Mouse (Mus musculus) liver, embryonic 12.5 days (tissue): ENCODE data around the gene Susd1. TPM values are rescaled to one million over a fixed set of nuclear protein-coding genes. Genes with fewer than 3 reads are reported as not detected.
A peak's percentile ranks its signal among the peaks of the same experiment; 100 is the strongest.

Experiments
- ATAC-seq: fragments of 200-750 bp; cut with Nextera tagmentation; 2 replicates; pipeline ENCODE4 v1.8.0; 2017; ENCODE audit warnings: moderate number of reproducible peaks, mild to moderate bottlenecking, moderate library complexity
- H3K27ac ChIP-seq: fragments of 300-500 bp; sonication (generic); 2 replicates; pipeline ENCODE4 v1.5.1; 2016; ENCODE audit warnings: mild to moderate bottlenecking
- H3K27me3 ChIP-seq: fragments of 300-500 bp; sonication (generic); replicated peaks from 2 replicates; pipeline ENCODE4 v1.6.1; 2016; ENCODE audit warnings: mild to moderate bottlenecking, moderate library complexity
- H3K36me3 ChIP-seq: fragments of 300-500 bp; sonication (generic); 2 replicates; pipeline ENCODE4 v1.6.1; 2016; ENCODE audit warnings: mild to moderate bottlenecking, moderate library complexity
- H3K4me1 ChIP-seq: fragments of 300-500 bp; sonication (generic); 2 replicates; pipeline ENCODE4 v1.6.1; 2016
- H3K4me2 ChIP-seq: fragments of 300-500 bp; sonication (generic); 2 replicates; pipeline ENCODE4 v1.6.1; 2016; ENCODE audit warnings: mild to moderate bottlenecking, moderate library complexity
- H3K4me3 ChIP-seq: fragments of 300-500 bp; sonication (generic); 2 replicates; pipeline ENCODE4 v1.5.1; 2016; ENCODE audit warnings: mild to moderate bottlenecking, moderate library complexity
- H3K9ac ChIP-seq: fragments of 300-500 bp; sonication (generic); 2 replicates; pipeline ENCODE4 v1.6.1; 2016; ENCODE audit warnings: mild to moderate bottlenecking, moderate library complexity
- H3K9me3 ChIP-seq: fragments of 300-500 bp; sonication (generic); replicated peaks from 2 replicates; pipeline ENCODE4 v1.6.1; 2016; ENCODE audit warnings: mild to moderate bottlenecking, moderate library complexity
- whole genome bisulfite sequencing: fragments of 180-500 bp; shearing (Covaris S2); methylation state at CpG from one replicate; pipeline ENCODE4 v1.1.7; 2016; ENCODE audit not compliant: insufficient replicate concordance; 5-methylcytosine and 5-hydroxymethylcytosine counted together
- polyA plus RNA-seq: library from polyadenylated mRNA; unstranded; fragments of >200 nt; fragmentation: Nextera tagmentation; extraction: Ambion mirVana; gene quantifications from 2 replicates; pipeline ENCODE4 v1.2.1, GENCODE M21; 2016

Gene Susd1
- polyA plus RNA-seq, 1 experiment from 2014 or later, result 16.1 TPM

DNA sequence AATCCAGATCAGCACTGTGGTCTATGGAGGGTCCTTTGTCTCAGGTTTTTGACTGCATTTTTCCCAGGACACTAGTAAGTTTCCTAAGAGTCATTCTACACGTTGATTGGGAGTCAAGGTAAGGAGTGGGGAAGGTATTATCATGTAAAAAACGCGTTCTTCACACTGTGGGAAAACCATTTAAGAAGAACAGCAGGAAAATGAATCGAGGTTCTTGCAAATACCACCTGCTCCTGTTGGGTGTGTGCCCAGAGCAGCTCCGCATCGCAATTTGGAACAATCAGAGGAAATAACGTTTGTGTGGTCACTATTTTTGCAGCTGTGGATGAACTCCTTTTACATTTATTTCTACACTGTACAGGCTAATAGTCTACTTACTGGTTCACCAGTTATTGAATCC lies 125.5 kb downstream of the Susd1 start:
- no peak overlapping the region for H3K9ac ChIP-seq
- H3K9me3 ChIP-seq, result no peaks in the 10 kb centered on the region
- no peak for ATAC-seq
- no peaks in the 10 kb centered on the region for H3K27me3 ChIP-seq
- no peak overlapping the region for H3K4me2 ChIP-seq
- WGBS, result 72% methylated on average over 7 of the region's 7 CpGs
- H3K36me3 ChIP-seq, result peaks cover 37% of the 10 kb centered on the region
- H3K27ac ChIP-seq, result no peak overlapping the region
- H3K4me3 ChIP-seq, result no peak overlapping the region
- no peaks in the 10 kb centered on the region for H3K4me1 ChIP-seq

DNA sequence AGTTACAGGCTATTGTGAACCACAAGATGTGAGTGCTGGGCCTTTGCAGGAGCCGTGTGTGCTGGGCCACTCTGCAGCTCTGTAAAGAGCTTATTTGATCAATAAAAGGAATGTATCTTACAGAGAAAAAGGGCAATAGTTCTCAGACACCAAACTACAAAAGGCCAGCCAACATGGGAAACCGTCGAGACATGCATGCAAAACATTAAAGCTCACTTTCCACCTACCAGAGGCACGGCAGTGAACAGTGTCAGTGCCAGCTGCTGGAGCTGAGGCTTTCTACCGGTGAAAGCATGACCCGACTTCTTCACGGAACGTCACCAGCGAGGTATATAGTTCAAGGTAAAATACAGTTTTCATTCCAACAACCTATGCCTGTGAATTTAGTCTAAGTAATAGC lies 127.8 kb downstream of the Susd1 start:
- no peak for ATAC-seq
- Histone ChIP-seq H3K4me2 (no peak overlapping the region), H3K27me3 (no peaks in the 10 kb centered on the region), H3K9ac (no peak overlapping the region), H3K9me3 (no peaks in the 10 kb centered on the region), H3K27ac (no peak overlapping the region), H3K4me1 (peaks cover 4% of the 10 kb centered on the region; the same call in 1 of the 2 replicates), H3K4me3 (no peak overlapping the region), H3K36me3 (peaks cover 25% of the 10 kb centered on the region)
- WGBS, result 86% methylated on average over 9 of the region's 9 CpGs

DNA sequence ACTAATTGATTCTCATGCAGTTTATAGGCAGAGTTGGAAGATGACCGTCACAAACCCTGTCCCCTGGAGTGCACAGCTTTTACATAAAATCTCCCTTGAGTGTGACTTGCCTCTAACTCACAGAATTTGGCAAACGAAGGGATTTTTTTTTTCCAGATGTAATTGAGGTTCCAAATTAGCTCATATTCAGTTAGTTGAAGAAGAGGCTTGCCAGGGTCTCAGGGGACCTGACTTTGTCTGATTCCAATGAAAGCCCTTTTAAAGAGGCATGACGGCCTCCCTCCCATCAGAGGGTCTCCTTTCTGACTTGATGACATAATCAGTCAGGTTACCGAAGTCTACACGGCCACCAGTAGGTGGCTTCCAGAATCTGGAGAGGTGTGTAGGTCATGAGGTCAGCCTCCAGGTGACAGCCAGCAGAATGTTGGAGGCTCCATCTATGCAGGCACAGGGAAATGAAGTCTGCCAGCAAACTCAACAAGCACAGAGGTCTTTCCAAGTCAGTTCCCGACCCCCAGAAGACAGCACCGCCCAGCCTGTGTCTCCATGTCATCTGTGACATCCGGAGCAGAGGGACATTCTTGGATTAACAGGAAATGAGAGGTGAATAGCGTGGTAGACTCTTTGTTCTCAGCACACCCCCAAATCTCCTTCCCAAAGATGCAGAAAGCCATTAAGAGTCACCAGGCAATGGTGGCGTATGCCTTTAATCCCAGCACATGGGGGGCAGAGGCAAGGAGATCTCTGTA lies 130.4 kb downstream of the Susd1 start:
- no peaks in the 10 kb centered on the region for H3K27me3 ChIP-seq
- H3K27ac ChIP-seq, result no peak overlapping the region
- no peak for ATAC-seq
- H3K9me3 ChIP-seq, result no peaks in the 10 kb centered on the region
- no peak overlapping the region for H3K4me3 ChIP-seq
- no peak overlapping the region for H3K4me2 ChIP-seq
- WGBS, result 83% methylated on average over 10 of the region's 10 CpGs
- H3K9ac ChIP-seq, result no peak overlapping the region
- H3K4me1 ChIP-seq, result peaks cover 4% of the 10 kb centered on the region; the same call in 1 of the 2 replicates
- H3K36me3 ChIP-seq, result peaks cover 12% of the 10 kb centered on the region; the same call in 1 of the 2 replicates

DNA sequence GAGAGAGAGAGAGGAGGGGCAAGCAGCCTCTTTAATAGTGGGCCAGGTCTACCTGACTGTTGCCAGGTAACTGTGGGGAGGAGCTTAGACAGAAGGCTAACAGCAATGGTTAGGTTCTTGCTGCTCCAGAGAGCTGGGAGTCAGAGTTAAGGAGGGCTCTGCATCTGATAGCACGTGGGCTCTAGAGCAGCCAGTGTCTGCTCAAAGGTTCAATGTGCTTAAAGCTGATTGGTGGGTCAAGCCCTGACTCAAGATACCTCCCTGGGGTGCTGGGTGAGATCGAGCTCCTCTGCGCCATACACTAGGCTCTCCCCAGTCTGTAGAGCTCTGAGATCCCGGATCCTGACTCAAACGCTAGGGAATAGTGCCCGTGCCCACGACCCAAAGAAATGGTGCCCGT lies 136.0 kb downstream of the Susd1 start:
- Histone ChIP-seq H3K4me1 (no peaks in the 10 kb centered on the region), H3K4me3 (no peak overlapping the region), H3K9ac (no peak overlapping the region), H3K9me3 (no peaks in the 10 kb centered on the region), H3K4me2 (no peak overlapping the region), H3K36me3 (no peaks in the 10 kb centered on the region), H3K27me3 (no peaks in the 10 kb centered on the region), H3K27ac (no peak overlapping the region)
- peak; percentile 54 for ATAC-seq
- 80% methylated on average over 8 of the region's 8 CpGs for WGBS

DNA sequence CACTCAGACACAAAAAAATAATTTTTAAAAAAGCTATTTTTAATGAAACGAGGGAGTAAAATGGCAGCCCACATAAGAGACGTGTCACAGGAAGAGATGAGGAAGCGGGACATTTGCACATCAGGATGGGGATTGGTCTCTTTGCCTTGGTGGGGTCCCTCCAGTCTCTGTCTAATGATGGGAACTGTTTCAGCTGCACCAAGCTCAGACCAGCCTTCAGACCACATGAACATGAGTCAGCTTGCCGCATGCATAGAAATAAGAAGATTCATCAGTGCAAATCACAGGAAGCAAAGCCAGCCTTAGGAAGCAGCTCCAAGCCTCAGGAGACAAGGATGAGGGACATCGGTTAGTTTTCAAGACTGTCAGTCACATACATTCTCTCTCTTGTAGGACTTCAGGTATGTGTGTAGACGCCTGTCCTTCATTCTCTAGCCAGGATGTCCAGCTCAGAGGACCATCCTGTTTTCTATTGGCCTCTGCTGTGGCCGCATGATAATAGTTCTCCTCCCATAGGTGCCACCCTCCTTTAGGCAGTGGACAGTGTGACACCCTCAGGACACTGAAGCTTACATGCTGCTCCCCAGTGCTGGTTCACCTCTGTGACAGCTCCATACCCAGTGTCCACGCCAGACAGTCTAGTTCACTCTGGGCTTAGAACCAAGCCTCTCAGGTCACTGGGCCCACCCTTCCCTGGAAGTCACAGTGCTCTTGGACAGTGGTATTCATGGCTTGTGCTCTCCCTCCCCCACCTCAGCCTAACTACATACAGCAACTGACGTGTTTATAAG lies 137.2 kb downstream of the Susd1 start:
- no peak overlapping the region for H3K4me3 ChIP-seq
- H3K36me3 ChIP-seq, result no peaks in the 10 kb centered on the region
- no peaks in the 10 kb centered on the region for H3K4me1 ChIP-seq
- H3K4me2 ChIP-seq, result no peak overlapping the region
- WGBS, result 70% methylated on average over 9 of the region's 9 CpGs
- H3K9ac ChIP-seq, result no peak overlapping the region
- ATAC-seq, result no peak
- no peak overlapping the region for H3K27ac ChIP-seq
- H3K27me3 ChIP-seq, result no peaks in the 10 kb centered on the region
- H3K9me3 ChIP-seq, result no peaks in the 10 kb centered on the region

DNA sequence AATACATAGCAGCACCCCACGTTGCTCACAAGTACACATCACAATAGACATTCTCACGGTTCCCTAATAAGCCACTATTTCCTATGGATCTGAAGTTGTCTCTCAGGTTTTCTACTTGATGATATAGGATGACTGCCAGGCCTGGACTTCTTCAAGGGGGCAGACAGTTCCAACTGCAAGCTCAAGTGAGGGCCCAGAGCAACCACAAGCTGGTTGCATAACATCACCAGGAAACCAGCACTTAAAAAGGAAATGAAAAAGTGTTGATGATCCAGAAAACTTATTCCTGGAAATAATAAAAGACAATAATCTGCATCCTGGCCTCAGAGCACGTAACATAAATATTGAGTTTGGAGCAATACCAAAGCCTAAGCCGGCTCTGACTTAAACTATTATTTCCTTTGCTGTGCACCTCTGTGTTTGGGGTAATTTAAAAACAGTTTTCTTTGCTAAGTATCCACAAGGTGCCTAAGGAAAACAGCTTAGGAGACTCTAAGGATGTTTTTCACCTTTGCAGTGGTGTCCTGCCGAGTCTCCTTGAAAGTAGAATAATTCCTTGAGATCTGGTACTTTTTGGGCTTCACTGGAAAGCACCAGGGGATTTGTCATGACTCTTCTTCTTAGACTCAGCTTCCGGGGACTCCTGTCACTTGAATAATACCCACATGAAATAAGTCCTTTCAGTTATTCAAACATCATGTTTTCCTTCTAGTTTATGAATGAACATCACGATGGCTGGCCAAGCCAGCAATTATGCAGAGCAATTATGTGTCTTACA lies 139.5 kb downstream of the Susd1 start:
- 66% methylated on average over 7 of the region's 7 CpGs for WGBS

DNA sequence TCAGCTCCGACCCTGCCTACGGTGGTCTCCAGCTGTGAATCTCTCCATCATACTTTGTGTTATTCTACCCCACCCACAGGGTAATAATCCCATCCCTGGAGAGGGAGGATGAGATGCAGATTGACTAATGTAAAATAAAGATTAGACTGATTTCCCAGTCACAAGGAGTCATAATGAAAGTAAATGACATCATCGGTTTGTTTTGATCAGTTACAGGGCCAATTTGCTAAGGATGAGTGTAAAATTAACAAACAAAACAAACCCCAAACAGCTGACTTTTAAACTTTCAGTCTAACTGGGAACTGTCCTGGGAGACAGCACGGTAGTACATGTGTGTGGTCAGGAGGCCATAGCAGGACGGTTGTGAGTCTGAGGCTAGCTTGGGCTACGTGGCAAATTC lies 143.3 kb downstream of the Susd1 start:
- Histone ChIP-seq H3K36me3 (no peaks in the 10 kb centered on the region), H3K4me1 (peaks cover 34% of the 10 kb centered on the region), H3K9ac (no peak overlapping the region), H3K9me3 (no peaks in the 10 kb centered on the region), H3K4me3 (no peak overlapping the region), H3K4me2 (no peak overlapping the region), H3K27me3 (no peaks in the 10 kb centered on the region), H3K27ac (no peak overlapping the region)
- no peak for ATAC-seq
- WGBS, result 81% methylated on average over 6 of the region's 6 CpGs

More for the DNA sequence above, 139.5 kb downstream of the Susd1 start:
- no peak overlapping the region for H3K4me3 ChIP-seq
- no peak overlapping the region for H3K4me2 ChIP-seq
- H3K9ac ChIP-seq, result no peak overlapping the region
- no peaks in the 10 kb centered on the region for H3K9me3 ChIP-seq
- H3K36me3 ChIP-seq, result no peaks in the 10 kb centered on the region
- no peak overlapping the region for H3K27ac ChIP-seq
- H3K4me1 ChIP-seq, result peaks cover 11% of the 10 kb centered on the region
- no peak for ATAC-seq
- H3K27me3 ChIP-seq, result no peaks in the 10 kb centered on the region

DNA sequence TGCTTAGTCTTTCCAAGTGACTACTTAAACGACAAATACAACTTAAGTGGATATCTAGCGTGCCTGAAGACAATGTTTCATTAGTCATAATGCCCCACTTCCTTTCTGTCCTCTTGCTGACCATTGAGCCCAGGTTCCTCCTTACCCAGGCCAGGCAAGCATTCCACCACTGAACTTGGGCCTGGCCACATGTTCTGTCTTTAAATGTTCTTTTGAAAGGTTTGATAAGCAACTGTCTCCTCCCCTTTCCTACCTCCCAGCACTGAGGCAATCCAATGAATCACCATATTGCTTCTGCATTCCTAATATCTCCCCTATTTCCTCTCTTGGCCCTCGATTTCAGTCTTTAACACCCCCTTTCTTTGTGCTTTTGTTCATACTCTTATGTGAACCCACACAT lies 143.8 kb downstream of the Susd1 start:
- no peaks in the 10 kb centered on the region for H3K36me3 ChIP-seq

DNA sequence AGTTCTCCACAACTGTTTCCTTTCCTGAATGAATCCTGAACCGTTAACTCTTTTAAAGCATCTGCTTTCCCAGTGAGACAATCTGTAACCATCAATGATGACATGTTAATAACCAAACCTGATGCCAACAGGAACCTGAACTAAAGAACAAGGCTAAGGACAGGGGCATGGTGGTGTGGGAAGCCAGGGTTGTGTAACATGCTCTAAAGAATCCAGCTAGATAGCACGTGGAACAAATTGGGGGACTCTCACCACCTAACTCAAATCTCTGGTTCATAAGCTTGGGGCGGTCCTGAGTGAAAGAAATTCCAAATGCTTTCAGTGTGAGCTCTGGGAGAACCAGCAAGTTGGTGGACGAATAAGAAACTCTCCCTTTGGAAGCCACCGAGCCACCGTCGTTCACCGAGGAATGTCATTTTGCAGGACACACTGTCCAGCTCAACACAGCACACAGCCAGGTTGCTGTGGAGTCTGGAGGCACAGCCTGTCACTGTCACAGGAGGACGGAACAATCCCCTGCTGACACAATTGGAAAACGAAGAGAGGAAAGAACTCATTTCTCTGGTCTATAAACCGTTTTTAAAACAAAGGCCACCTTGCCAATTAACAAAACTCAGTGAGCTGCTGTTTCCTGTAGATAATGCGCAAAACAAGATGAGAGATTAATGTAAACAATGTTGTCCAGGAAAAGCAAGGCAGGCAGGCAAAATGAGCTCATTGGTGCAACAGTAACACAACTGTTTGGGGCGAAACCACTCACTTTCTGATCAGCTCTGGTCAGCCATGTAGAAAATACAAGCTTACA lies 146.3 kb downstream of the Susd1 start:
- ATAC-seq, result 0 out of 2 replicates have a peak, but pooled peaks have one; percentile 21
- peak overlapping the region; percentile 64 for H3K27ac ChIP-seq

More for the DNA sequence above, 143.8 kb downstream of the Susd1 start:
- Histone ChIP-seq H3K4me2 (no peak overlapping the region), H3K27me3 (no peaks in the 10 kb centered on the region), H3K27ac (no peak overlapping the region), H3K9ac (no peak overlapping the region), H3K9me3 (no peaks in the 10 kb centered on the region), H3K4me3 (no peak overlapping the region), H3K4me1 (peaks cover 34% of the 10 kb centered on the region)
- ATAC-seq, result no peak
- 50% methylated on average over 3 of the region's 3 CpGs for WGBS

DNA sequence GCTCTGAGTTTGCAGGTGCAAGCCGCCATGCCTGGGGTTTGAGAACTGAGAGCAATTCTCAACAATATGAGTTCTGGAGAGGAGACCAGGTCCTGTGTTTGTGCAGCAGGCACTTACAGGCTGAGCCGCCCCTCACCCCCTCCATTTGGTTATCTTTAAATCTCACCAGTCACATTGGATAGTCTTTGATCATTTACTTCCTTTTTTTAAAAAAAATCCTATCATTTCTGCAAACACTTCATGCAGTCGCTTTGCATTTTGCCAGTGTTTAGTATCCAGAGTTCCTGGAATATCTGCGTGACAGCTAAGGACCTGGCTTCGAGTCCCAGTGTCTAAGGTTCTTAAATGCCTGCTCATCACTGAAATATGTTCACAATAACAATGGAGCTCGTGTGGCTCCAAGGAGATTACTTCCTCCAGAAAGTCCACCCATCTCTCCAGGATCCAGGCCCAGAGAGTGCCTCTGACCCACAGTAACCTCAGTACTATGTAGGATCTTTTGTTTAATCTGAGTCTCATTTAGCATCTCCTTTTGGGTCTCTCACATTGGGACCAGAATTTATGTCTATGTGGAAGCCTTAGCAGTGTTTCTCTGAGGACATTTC lies 147.4 kb downstream of the Susd1 start:
- ATAC-seq, result no peak
- Histone ChIP-seq H3K27ac (no peak overlapping the region), H3K27me3 (no peaks in the 10 kb centered on the region), H3K9ac (no peak overlapping the region), H3K4me3 (no peak overlapping the region), H3K36me3 (no peaks in the 10 kb centered on the region), H3K4me1 (peaks cover 34% of the 10 kb centered on the region), H3K4me2 (no peak overlapping the region), H3K9me3 (no peaks in the 10 kb centered on the region)
- 55% methylated on average over 6 of the region's 6 CpGs for WGBS

More for the DNA sequence above, 146.3 kb downstream of the Susd1 start:
- peaks cover 34% of the 10 kb centered on the region for H3K4me1 ChIP-seq
- no peak overlapping the region for H3K4me3 ChIP-seq
- peak overlapping the region; percentile 28 for H3K4me2 ChIP-seq
- no peak overlapping the region for H3K9ac ChIP-seq
- WGBS, result 34% methylated on average over 13 of the region's 13 CpGs
- no peaks in the 10 kb centered on the region for H3K36me3 ChIP-seq
- H3K27me3 ChIP-seq, result no peaks in the 10 kb centered on the region
- no peaks in the 10 kb centered on the region for H3K9me3 ChIP-seq

DNA sequence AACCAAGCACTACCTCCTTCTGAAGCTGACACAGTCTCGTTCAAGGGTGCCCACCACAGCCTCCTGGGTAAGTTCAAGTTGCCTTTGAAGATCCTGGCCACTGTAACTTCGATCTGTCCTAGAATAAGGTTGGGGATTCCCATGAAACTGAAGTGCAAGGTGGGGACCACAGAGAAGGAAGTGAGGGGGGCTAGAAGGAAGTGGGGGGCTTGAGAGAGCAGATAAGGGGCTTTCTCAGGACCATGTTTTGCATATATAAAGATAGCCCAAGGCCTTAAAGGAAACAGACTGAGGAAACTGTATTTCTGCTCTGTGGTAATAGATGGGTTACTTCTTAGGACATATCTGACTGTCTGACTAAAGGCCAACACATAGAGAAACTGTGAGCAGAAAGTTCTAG lies 151.3 kb downstream of the Susd1 start:
- Histone ChIP-seq H3K4me1 (peaks cover 30% of the 10 kb centered on the region), H3K4me3 (no peak overlapping the region), H3K9ac (no peak overlapping the region), H3K4me2 (no peak overlapping the region), H3K36me3 (no peaks in the 10 kb centered on the region), H3K27ac (no peak overlapping the region), H3K27me3 (no peaks in the 10 kb centered on the region), H3K9me3 (no peaks in the 10 kb centered on the region)
- no peak for ATAC-seq
- WGBS, result 26% methylated on average over 2 of the region's 2 CpGs
